Mouse (Mus musculus): Measurements from ENCODE around the gene Mbd3.

GRCm38 (mm10) chr10:80418311-80418710 lies 19.0 kb upstream of the Mbd3 start:
- TF ChIP-seq CTCF (IDR thresholded peaks at IDR 0.05; ENCODE audit: low read depth, low read length): no peak
- no peak for TF ChIP-seq GATA1 (IDR thresholded peaks at IDR 0.05; ENCODE audit: borderline replicate concordance, low read length)
- TF ChIP-seq POLR2AphosphoS5 (IDR thresholded peaks at IDR 0.05; ENCODE audit: insufficient replicate concordance, low read depth, low read length): no peak
- no peak for TF ChIP-seq TAL1 (conservative IDR thresholded peaks at IDR 0.05; ENCODE audit: low read depth, low read length)
- no peak for TF ChIP-seq GATA2 (IDR thresholded peaks at IDR 0.05; ENCODE audit: borderline replicate concordance, low read depth, low read length)
